Mouse (Mus musculus): Measurements from ENCODE around the gene Cep85l. TPM values are rescaled to one million over a fixed set of nuclear protein-coding genes. Genes with fewer than 3 reads are reported as not detected.
A peak's percentile ranks its signal among the peaks of the same experiment; 100 is the strongest.

Gene Cep85l
- polyA plus RNA-seq, 1 experiment from 2014 or later, result 3.9 TPM

- ATAC-seq, result peak; percentile 85
- WGBS, result 58% methylated on average over 10 of the region's 10 CpGs
- Histone ChIP-seq H3K36me3 (ENCODE audit: control insufficient read depth, insufficient read depth, low read length) (no peaks in the 10 kb centered on the region), H3K9ac (ENCODE audit: low read depth, low read length) (no peak overlapping the region), H3K27ac (ENCODE audit: low read length) (no peak overlapping the region), H3K4me1 (ENCODE audit: control insufficient read depth, insufficient read depth, low read length) (no peaks in the 10 kb centered on the region), H3K27me3 (ENCODE audit: control insufficient read depth, insufficient read depth, low read depth, low read length) (no peaks in the 10 kb centered on the region), H3K4me3 (ENCODE audit: low read depth, low read length) (no peak overlapping the region), H3K4me2 (ENCODE audit: low read length) (no peak overlapping the region), H3K9me3 (replicated peaks; ENCODE audit: control insufficient read depth, low read length, poor library complexity, severe bottlenecking) (no peaks in the 10 kb centered on the region)
Observed at GRCm38 (mm10) chr10:53347787-53348755, 31.7 kb downstream of the Cep85l start.

GRCm38 (mm10) chr10:53346916-53347315 is 32.8 kb downstream of the Cep85l start:
- no peaks in the 10 kb centered on the region for H3K9me3 ChIP-seq (replicated peaks; ENCODE audit: control insufficient read depth, low read length, poor library complexity, severe bottlenecking)
- H3K27me3 ChIP-seq (ENCODE audit: control insufficient read depth, insufficient read depth, low read depth, low read length), result no peaks in the 10 kb centered on the region
- WGBS, result 83% methylated on average over 5 of the region's 5 CpGs
- no peaks in the 10 kb centered on the region for H3K36me3 ChIP-seq (ENCODE audit: control insufficient read depth, insufficient read depth, low read length)
- H3K4me1 ChIP-seq (ENCODE audit: control insufficient read depth, insufficient read depth, low read length), result no peaks in the 10 kb centered on the region
- ATAC-seq, result no peak
- H3K9ac ChIP-seq (ENCODE audit: low read depth, low read length), result no peak overlapping the region
- H3K27ac ChIP-seq (ENCODE audit: low read length), result no peak overlapping the region
- H3K4me3 ChIP-seq (ENCODE audit: low read depth, low read length), result no peak overlapping the region
- no peak overlapping the region for H3K4me2 ChIP-seq (ENCODE audit: low read length)

- ATAC-seq, result no peak
- no peaks in the 10 kb centered on the region for H3K9me3 ChIP-seq (replicated peaks; ENCODE audit: control insufficient read depth, low read length, poor library complexity, severe bottlenecking)
- no peak overlapping the region for H3K9ac ChIP-seq (ENCODE audit: low read depth, low read length)
- 48% methylated on average over 3 of the region's 3 CpGs for WGBS
- H3K27me3 ChIP-seq (ENCODE audit: control insufficient read depth, insufficient read depth, low read depth, low read length), result no peaks in the 10 kb centered on the region
- H3K4me1 ChIP-seq (ENCODE audit: control insufficient read depth, insufficient read depth, low read length), result no peaks in the 10 kb centered on the region
- no peak overlapping the region for H3K4me3 ChIP-seq (ENCODE audit: low read depth, low read length)
- no peak overlapping the region for H3K4me2 ChIP-seq (ENCODE audit: low read length)
- no peak overlapping the region for H3K27ac ChIP-seq (ENCODE audit: low read length)
- H3K36me3 ChIP-seq (ENCODE audit: control insufficient read depth, insufficient read depth, low read length), result no peaks in the 10 kb centered on the region
Observed at GRCm38 (mm10) chr10:53346506-53346905, 33.2 kb downstream of the Cep85l start.

GRCm38 (mm10) chr10:53345508-53345907 is 34.2 kb downstream of the Cep85l start:
- Histone ChIP-seq H3K27ac (ENCODE audit: low read length) (no peak overlapping the region), H3K4me1 (ENCODE audit: control insufficient read depth, insufficient read depth, low read length) (no peaks in the 10 kb centered on the region), H3K9ac (ENCODE audit: low read depth, low read length) (no peak overlapping the region), H3K9me3 (replicated peaks; ENCODE audit: control insufficient read depth, low read length, poor library complexity, severe bottlenecking) (no peaks in the 10 kb centered on the region), H3K4me2 (ENCODE audit: low read length) (no peak overlapping the region), H3K36me3 (ENCODE audit: control insufficient read depth, insufficient read depth, low read length) (no peaks in the 10 kb centered on the region), H3K27me3 (ENCODE audit: control insufficient read depth, insufficient read depth, low read depth, low read length) (no peaks in the 10 kb centered on the region), H3K4me3 (ENCODE audit: low read depth, low read length) (no peak overlapping the region)
- 95% methylated on average over 4 of the region's 4 CpGs for WGBS
- no peak for ATAC-seq

GRCm38 (mm10) chr10:53343865-53344264 is 35.9 kb downstream of the Cep85l start:
- Histone ChIP-seq H3K4me2 (ENCODE audit: low read length) (no peak overlapping the region), H3K4me3 (ENCODE audit: low read depth, low read length) (no peak overlapping the region), H3K27ac (ENCODE audit: low read length) (no peak overlapping the region), H3K9me3 (replicated peaks; ENCODE audit: control insufficient read depth, low read length, poor library complexity, severe bottlenecking) (no peaks in the 10 kb centered on the region), H3K9ac (ENCODE audit: low read depth, low read length) (no peak overlapping the region), H3K4me1 (ENCODE audit: control insufficient read depth, insufficient read depth, low read length) (no peaks in the 10 kb centered on the region), H3K27me3 (ENCODE audit: control insufficient read depth, insufficient read depth, low read depth, low read length) (no peaks in the 10 kb centered on the region), H3K36me3 (ENCODE audit: control insufficient read depth, insufficient read depth, low read length) (no peaks in the 10 kb centered on the region)
- 70% methylated on average over 10 of the region's 10 CpGs for WGBS
- ATAC-seq, result no peak

GRCm38 (mm10) chr10:53343384-53343783 is 36.4 kb downstream of the Cep85l start:
- Histone ChIP-seq H3K9ac (ENCODE audit: low read depth, low read length) (no peak overlapping the region), H3K27ac (ENCODE audit: low read length) (no peak overlapping the region)
- 83% methylated on average over 6 of the region's 6 CpGs for WGBS

GRCm38 (mm10) chr10:53342166-53342728 is 37.5 kb downstream of the Cep85l start:
- no peaks in the 10 kb centered on the region for H3K27me3 ChIP-seq (ENCODE audit: control insufficient read depth, insufficient read depth, low read depth, low read length)
- H3K9me3 ChIP-seq (replicated peaks; ENCODE audit: control insufficient read depth, low read length, poor library complexity, severe bottlenecking), result no peaks in the 10 kb centered on the region
- H3K27ac ChIP-seq (ENCODE audit: low read length), result no peak overlapping the region
- no peaks in the 10 kb centered on the region for H3K36me3 ChIP-seq (ENCODE audit: control insufficient read depth, insufficient read depth, low read length)
- no peak for ATAC-seq
- no peak overlapping the region for H3K4me2 ChIP-seq (ENCODE audit: low read length)
- H3K4me3 ChIP-seq (ENCODE audit: low read depth, low read length), result no peak overlapping the region
- H3K4me1 ChIP-seq (ENCODE audit: control insufficient read depth, insufficient read depth, low read length), result no peaks in the 10 kb centered on the region
- no peak overlapping the region for H3K9ac ChIP-seq (ENCODE audit: low read depth, low read length)
- WGBS, result 94% methylated on average over 9 of the region's 9 CpGs

More at GRCm38 (mm10) chr10:53343384-53343783, 36.4 kb downstream of the Cep85l start:
- no peak for ATAC-seq
- Histone ChIP-seq H3K9me3 (replicated peaks; ENCODE audit: control insufficient read depth, low read length, poor library complexity, severe bottlenecking) (no peaks in the 10 kb centered on the region), H3K36me3 (ENCODE audit: control insufficient read depth, insufficient read depth, low read length) (no peaks in the 10 kb centered on the region), H3K27me3 (ENCODE audit: control insufficient read depth, insufficient read depth, low read depth, low read length) (no peaks in the 10 kb centered on the region), H3K4me3 (ENCODE audit: low read depth, low read length) (no peak overlapping the region), H3K4me1 (ENCODE audit: control insufficient read depth, insufficient read depth, low read length) (no peaks in the 10 kb centered on the region), H3K4me2 (ENCODE audit: low read length) (no peak overlapping the region)

GRCm38 (mm10) chr10:53341288-53341965 is 38.3 kb downstream of the Cep85l start:
- ATAC-seq, result peak; percentile 81
- Histone ChIP-seq H3K27me3 (ENCODE audit: control insufficient read depth, insufficient read depth, low read depth, low read length) (no peaks in the 10 kb centered on the region), H3K9me3 (replicated peaks; ENCODE audit: control insufficient read depth, low read length, poor library complexity, severe bottlenecking) (no peaks in the 10 kb centered on the region), H3K27ac (ENCODE audit: low read length) (no peak overlapping the region), H3K4me1 (ENCODE audit: control insufficient read depth, insufficient read depth, low read length) (no peaks in the 10 kb centered on the region), H3K4me2 (ENCODE audit: low read length) (no peak overlapping the region), H3K4me3 (ENCODE audit: low read depth, low read length) (no peak overlapping the region), H3K36me3 (ENCODE audit: control insufficient read depth, insufficient read depth, low read length) (no peaks in the 10 kb centered on the region), H3K9ac (ENCODE audit: low read depth, low read length) (no peak overlapping the region)
- 70% methylated on average over 7 of the region's 7 CpGs for WGBS

GRCm38 (mm10) chr10:53339045-53339444 is 40.7 kb downstream of the Cep85l start:
- 69% methylated on average over 2 of the region's 2 CpGs for WGBS
- ATAC-seq, result no peak

More at GRCm38 (mm10) chr10:53339045-53339444, 40.7 kb downstream of the Cep85l start:
- Histone ChIP-seq H3K4me1 (ENCODE audit: control insufficient read depth, insufficient read depth, low read length) (no peaks in the 10 kb centered on the region), H3K27ac (ENCODE audit: low read length) (no peak overlapping the region), H3K4me2 (ENCODE audit: low read length) (no peak overlapping the region), H3K4me3 (ENCODE audit: low read depth, low read length) (no peak overlapping the region), H3K9ac (ENCODE audit: low read depth, low read length) (no peak overlapping the region), H3K27me3 (ENCODE audit: control insufficient read depth, insufficient read depth, low read depth, low read length) (no peaks in the 10 kb centered on the region), H3K36me3 (ENCODE audit: control insufficient read depth, insufficient read depth, low read length) (no peaks in the 10 kb centered on the region), H3K9me3 (replicated peaks; ENCODE audit: control insufficient read depth, low read length, poor library complexity, severe bottlenecking) (no peaks in the 10 kb centered on the region)

Data from midbrain, embryonic 16.5 days (tissue).